Comparison of ENCODE assay signal across 25 mouse cellular contexts in the genomic region with DNA sequence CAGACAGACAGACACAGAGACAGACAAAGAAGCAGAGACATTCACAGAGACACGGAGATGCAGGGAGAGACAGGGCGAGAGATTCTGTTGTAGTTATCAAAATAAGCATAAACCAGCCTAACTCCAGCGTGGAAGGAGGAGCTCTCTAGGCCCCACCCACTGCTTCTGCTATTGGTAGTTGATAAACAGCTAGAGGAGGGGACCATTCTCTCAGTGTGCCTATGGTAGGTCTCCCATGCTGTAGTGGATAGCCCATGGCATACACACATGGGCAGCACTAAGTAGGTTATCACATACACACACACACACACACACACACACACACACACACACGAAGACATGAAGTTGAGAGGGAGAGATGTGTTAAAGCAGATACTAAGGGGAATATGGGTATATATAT.
"Had no signal": no experiment of that assay in that cellular context is flagged by ENCODE, and none has a peak within 500 bp of the region (broad histone marks: within the 10 kb centered on the region; RNA-seq: fewer than 3 reads in every experiment).

No protein-coding gene starts in this region.

- H3K9me3 ChIP-seq: heart, embryonic 10.5 days; heart, embryonic 12.5 days; hindbrain, embryonic 10.5 days; hindbrain, embryonic 12.5 days; intestine, embryonic 15.5 days; limb, embryonic 10.5 days; limb, embryonic 12.5 days; liver, embryonic 15.5 days had no signal

- H3K4me2 ChIP-seq: heart, embryonic 12.5 days; hindbrain, embryonic 12.5 days; hindbrain, embryonic 14.5 days; intestine, embryonic 15.5 days; limb, embryonic 12.5 days; liver, embryonic 15.5 days had no signal

- H3K27me3 ChIP-seq: heart, embryonic 12.5 days; hindbrain, embryonic 12.5 days; intestine, embryonic 15.5 days; limb, embryonic 12.5 days; liver, embryonic 15.5 days had no signal

- DNase-seq: gastrocnemius, adult 2 months; gastrocnemius, postnatal 10 days; gastrocnemius, postnatal 25 days; heart, adult 18-20 months; heart, postnatal 10 days; heart, postnatal 4 days; kidney, adult 2 months; kidney, adult 9 months; kidney, postnatal 10 days; kidney, postnatal 25 days; kidney, postnatal 4 days had no signal

- H3K4me3 ChIP-seq: gastrocnemius, adult 2 months; heart, embryonic 10.5 days; heart, embryonic 12.5 days; hindbrain, embryonic 10.5 days; hindbrain, embryonic 12.5 days; intestine, embryonic 15.5 days; layer of hippocampus, adult 2 months; left cerebral cortex, adult 2 months; limb, embryonic 10.5 days; limb, embryonic 12.5 days; liver, embryonic 15.5 days had no signal

- H3K4me1 ChIP-seq: heart, embryonic 10.5 days; hindbrain, embryonic 10.5 days; intestine, embryonic 15.5 days; limb, embryonic 10.5 days; limb, embryonic 12.5 days had no signal

- H3K27ac ChIP-seq: gastrocnemius, adult 2 months; heart, embryonic 10.5 days; hindbrain, embryonic 10.5 days; hindbrain, embryonic 12.5 days; hindbrain, embryonic 14.5 days; intestine, embryonic 15.5 days; layer of hippocampus, adult 2 months; left cerebral cortex, adult 2 months; limb, embryonic 10.5 days; limb, embryonic 12.5 days; liver, embryonic 15.5 days had no signal

- ATAC-seq: hindbrain, embryonic 16.5 days; inflammation-experienced regulatory T-cells, adult 6 months; intestine, embryonic 15.5 days; intestine, postnatal 0 days had no signal

- H3K36me3 ChIP-seq: heart, embryonic 10.5 days; heart, embryonic 12.5 days; hindbrain, embryonic 10.5 days; hindbrain, embryonic 12.5 days; intestine, embryonic 15.5 days; limb, embryonic 10.5 days; limb, embryonic 12.5 days; liver, embryonic 15.5 days had no signal

- H3K9ac ChIP-seq: heart, embryonic 12.5 days; hindbrain, embryonic 12.5 days; hindbrain, embryonic 14.5 days; intestine, embryonic 15.5 days; limb, embryonic 12.5 days; liver, embryonic 15.5 days had no signal
